Mouse (Mus musculus): ENCODE results near the gene Eif2b3. TPM values are rescaled to one million over a fixed set of nuclear protein-coding genes. Genes with fewer than 3 reads are reported as not detected.

Eif2b3 gene
- polyA plus RNA-seq, 1 experiment from 2014 or later: 45.5 TPM

Other genes starting within 250 kb of the Eif2b3 start
- gene Toe1, start 211.8 kb upstream of the Eif2b3 start, polyA plus RNA-seq (2015; fragmentation: Nextera tagmentation; extraction: Ambion mirVana): 30.3 and 33.1 TPM in 2 replicates
- gene Mutyh, start 211.7 kb upstream of the Eif2b3 start, polyA plus RNA-seq (2015; fragmentation: Nextera tagmentation; extraction: Ambion mirVana): 10.2 and 10.6 TPM in 2 replicates
- gene Hpdl, start 197.7 kb upstream of the Eif2b3 start, polyA plus RNA-seq (2015; fragmentation: Nextera tagmentation; extraction: Ambion mirVana): 0.62 and 1.0 TPM in 2 replicates
- gene Zswim5, start 142.0 kb upstream of the Eif2b3 start, polyA plus RNA-seq (2015; fragmentation: Nextera tagmentation; extraction: Ambion mirVana): 9.5 and 9.9 TPM in 2 replicates
- gene Urod, start 25.0 kb upstream of the Eif2b3 start, polyA plus RNA-seq (2015; fragmentation: Nextera tagmentation; extraction: Ambion mirVana): 73.4 and 73.6 TPM in 2 replicates
- 18.3 and 20.2 TPM in 2 replicates for gene Hectd3, start 24.1 kb upstream of the Eif2b3 start, polyA plus RNA-seq (2015; fragmentation: Nextera tagmentation; extraction: Ambion mirVana)
- 7.1 and 7.3 TPM in 2 replicates for gene Ptch2, start 76.7 kb downstream of the Eif2b3 start, polyA plus RNA-seq (2015; fragmentation: Nextera tagmentation; extraction: Ambion mirVana)
- 3.3 and 3.4 TPM in 2 replicates for gene Btbd19, start 106.3 kb downstream of the Eif2b3 start, polyA plus RNA-seq (2015; fragmentation: Nextera tagmentation; extraction: Ambion mirVana)
- not detected in 2 replicates for gene Tctex1d4, start 107.4 kb downstream of the Eif2b3 start, polyA plus RNA-seq (2015; fragmentation: Nextera tagmentation; extraction: Ambion mirVana)
- gene Plk3, start 114.6 kb downstream of the Eif2b3 start, polyA plus RNA-seq (2015; fragmentation: Nextera tagmentation; extraction: Ambion mirVana): 18.6 and 19.3 TPM in 2 replicates
- gene Rps8, start 136.8 kb downstream of the Eif2b3 start, polyA plus RNA-seq (2015; fragmentation: Nextera tagmentation; extraction: Ambion mirVana): 558 and 623 TPM in 2 replicates
- gene Kif2c, start 163.2 kb downstream of the Eif2b3 start, polyA plus RNA-seq (2015; fragmentation: Nextera tagmentation; extraction: Ambion mirVana): 29.1 and 29.2 TPM in 2 replicates
- 10.2 and 10.4 TPM in 2 replicates for gene Tmem53, start 232.5 kb downstream of the Eif2b3 start, polyA plus RNA-seq (2015; fragmentation: Nextera tagmentation; extraction: Ambion mirVana)
- 0.31 and 0.83 TPM in 2 replicates for gene Armh1, start 232.7 kb downstream of the Eif2b3 start, polyA plus RNA-seq (2015; fragmentation: Nextera tagmentation; extraction: Ambion mirVana)

Data from midbrain, embryonic 13.5 days (tissue).